Mouse (Mus musculus): ENCODE measurements around the gene Igf2bp2. TPM values are rescaled to one million over a fixed set of nuclear protein-coding genes. Genes with fewer than 3 reads are reported as not detected.

Gene Igf2bp2
- 122 and 132 TPM in 2 replicates for polyA plus RNA-seq (2014; fragmentation: Nextera tagmentation; extraction: Ambion mirVana)

DNA sequence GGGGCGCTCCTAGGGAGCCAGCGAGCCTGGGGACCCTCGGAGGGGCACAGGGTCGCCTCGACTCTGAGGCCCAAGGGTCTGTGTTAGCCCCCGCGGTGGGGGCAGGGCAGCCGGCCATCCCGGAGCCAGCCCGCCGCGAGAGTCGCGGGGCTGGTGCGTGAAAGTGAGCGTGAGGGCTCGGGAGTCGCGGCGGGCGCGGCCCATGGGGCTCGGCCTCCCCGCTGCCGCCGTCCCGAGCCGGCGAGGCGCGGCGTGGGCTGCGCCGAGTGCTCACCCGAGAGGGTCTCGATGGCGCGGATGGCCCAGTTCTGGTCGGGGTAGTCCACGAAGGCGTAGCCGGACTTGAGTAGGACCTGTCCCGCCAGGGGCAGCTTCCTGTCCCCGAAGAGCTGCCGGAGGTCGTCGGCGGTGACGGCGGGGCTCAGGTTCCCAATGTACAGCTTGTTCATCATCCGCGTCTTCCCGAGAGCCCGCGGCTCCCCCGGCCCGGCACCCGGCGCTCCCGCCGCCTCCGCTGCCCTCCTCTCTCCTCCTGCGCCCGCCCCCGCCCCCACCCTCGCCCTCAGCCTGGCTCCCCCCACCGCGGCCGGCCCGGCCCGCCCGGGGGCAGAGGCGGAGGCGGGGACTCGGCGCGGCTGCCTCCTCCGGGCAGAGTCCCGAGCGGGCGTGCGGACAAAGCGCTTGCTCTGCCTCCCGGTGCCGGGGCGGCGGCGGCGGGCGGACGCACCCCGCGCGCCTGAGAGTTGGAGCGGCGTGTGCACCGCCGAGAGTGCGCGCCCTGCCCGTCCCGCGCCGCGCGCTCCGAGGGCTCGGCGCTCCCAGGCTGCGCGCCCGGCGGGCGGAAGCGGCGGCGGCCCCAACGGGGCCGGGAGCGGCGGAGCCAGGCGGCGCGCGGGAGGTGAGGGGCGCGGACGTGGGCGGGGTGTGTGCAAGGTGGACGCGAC is at the start of gene Igf2bp2:
Gene Igf2bp2 (minus strand): TSS at position 788 of the 944 bp plus-strand sequence.
- Histone ChIP-seq H3K9me3 (ENCODE audit: control insufficient read depth, low read length) (no peaks in the 10 kb centered on the region), H3K27ac (ENCODE audit: low read depth, low read length) (peak within 1 kb of the TSS; percentile 95), H3K4me2 (replicated peaks; ENCODE audit: low read depth, low read length) (peak within 1 kb of the TSS; percentile 87), H3K4me3 (ENCODE audit: low read depth, low read length) (peak within 1 kb of the TSS; percentile 98), H3K4me1 (replicated peaks; ENCODE audit: control insufficient read depth, insufficient read depth, low read length) (no peaks in the 10 kb centered on the region; the same call in 1 of the 2 replicates), H3K27me3 (ENCODE audit: control insufficient read depth, insufficient read depth, low read length) (no peaks in the 10 kb centered on the region), H3K9ac (ENCODE audit: low read depth, low read length) (peak within 1 kb of the TSS; percentile 98), H3K36me3 (ENCODE audit: control insufficient read depth, insufficient read depth, low read length) (no peaks in the 10 kb centered on the region)
- WGBS: under 1% methylated on average over 90 of the region's 131 CpGs
- DNase-seq (ENCODE audit: low spot score) (peak; percentile 80), ATAC-seq (ENCODE audit: low FRiP score) (peak; percentile 82)

DNA sequence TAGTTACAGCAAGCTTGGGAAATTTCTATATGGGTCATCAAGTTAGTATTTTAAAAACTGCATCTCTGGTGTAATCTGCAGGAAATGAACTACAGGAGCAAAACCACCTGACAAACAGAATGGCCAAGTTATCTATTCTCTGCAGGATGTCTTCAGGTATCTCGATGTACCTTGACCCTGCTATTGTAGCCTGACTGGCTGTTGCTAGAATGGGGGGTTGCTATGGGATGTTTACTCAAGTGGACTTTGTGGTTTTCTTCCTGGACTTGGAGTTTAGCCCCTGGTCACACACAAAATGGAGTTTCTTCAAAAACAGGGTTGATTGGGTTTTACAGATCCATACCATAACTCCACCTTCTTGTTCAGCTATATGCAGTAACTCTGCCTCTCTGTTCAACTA is 40.4 kb upstream of the Igf2bp2 start:
- Histone ChIP-seq H3K4me1 (replicated peaks; ENCODE audit: control insufficient read depth, insufficient read depth, low read length) (no peaks in the 10 kb centered on the region), H3K4me3 (ENCODE audit: low read depth, low read length) (no peak overlapping the region), H3K36me3 (ENCODE audit: control insufficient read depth, insufficient read depth, low read length) (no peaks in the 10 kb centered on the region), H3K27ac (ENCODE audit: low read depth, low read length) (no peak overlapping the region), H3K9ac (ENCODE audit: low read depth, low read length) (no peak overlapping the region), H3K9me3 (ENCODE audit: control insufficient read depth, low read length) (no peaks in the 10 kb centered on the region), H3K27me3 (ENCODE audit: control insufficient read depth, insufficient read depth, low read length) (no peaks in the 10 kb centered on the region), H3K4me2 (replicated peaks; ENCODE audit: low read depth, low read length) (no peak overlapping the region)
- no peak for ATAC-seq (ENCODE audit: low FRiP score)
- no peak for DNase-seq (ENCODE audit: low spot score)
- WGBS: 74% methylated on average over 1 of the region's 1 CpGs

DNA sequence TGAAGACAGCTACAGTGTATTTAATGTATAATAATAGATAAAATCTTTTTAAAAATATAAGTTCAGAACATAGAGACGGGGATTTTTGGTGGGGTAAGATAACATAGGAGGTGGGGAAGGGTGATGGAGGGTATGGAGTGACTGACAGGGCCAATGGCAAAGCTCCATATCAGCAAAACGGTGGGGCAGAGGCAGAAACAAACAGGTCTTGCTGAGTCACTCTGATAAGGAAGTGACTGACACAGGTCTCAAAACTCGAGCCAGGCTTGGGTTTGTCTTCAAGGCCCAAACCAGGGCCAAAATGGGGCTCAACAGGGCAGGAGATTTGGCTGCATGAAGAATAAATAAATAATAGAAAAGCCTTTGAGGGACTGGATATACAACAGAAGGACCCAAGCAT is 38.8 kb upstream of the Igf2bp2 start:
- WGBS: 80% methylated on average over 3 of the region's 3 CpGs
- H3K27ac ChIP-seq (ENCODE audit: low read depth, low read length): no peak overlapping the region
- no peak overlapping the region for H3K9ac ChIP-seq (ENCODE audit: low read depth, low read length)

DNA sequence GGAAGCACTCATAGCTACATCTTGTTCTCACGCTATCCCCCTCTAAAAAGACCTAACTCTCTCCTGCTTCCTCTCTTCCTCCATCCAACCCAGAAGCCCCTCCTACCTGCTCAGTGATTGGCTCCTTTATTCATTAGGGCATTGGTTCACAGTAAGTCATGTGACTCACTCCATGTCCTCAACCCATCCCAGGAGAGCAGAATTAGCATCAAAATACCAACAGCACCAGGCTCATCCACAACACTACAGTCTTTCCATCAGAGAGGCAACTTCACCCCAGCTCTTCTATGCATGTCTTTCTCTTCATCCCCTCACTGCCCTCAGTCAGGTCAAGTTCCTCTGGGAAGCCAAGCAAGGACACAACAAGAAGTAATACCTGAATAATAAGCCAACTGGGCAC is 37.4 kb upstream of the Igf2bp2 start:
- H3K9ac ChIP-seq (ENCODE audit: low read depth, low read length): no peak overlapping the region
- no peak overlapping the region for H3K4me3 ChIP-seq (ENCODE audit: low read depth, low read length)
- DNase-seq (ENCODE audit: low spot score): peak; percentile 12
- no peak overlapping the region for H3K27ac ChIP-seq (ENCODE audit: low read depth, low read length)
- H3K36me3 ChIP-seq (ENCODE audit: control insufficient read depth, insufficient read depth, low read length): no peaks in the 10 kb centered on the region
- 46% methylated on average over 1 of the region's 1 CpGs for WGBS
- H3K4me1 ChIP-seq (replicated peaks; ENCODE audit: control insufficient read depth, insufficient read depth, low read length): no peaks in the 10 kb centered on the region
- H3K27me3 ChIP-seq (ENCODE audit: control insufficient read depth, insufficient read depth, low read length): no peaks in the 10 kb centered on the region
- no peak for ATAC-seq (ENCODE audit: low FRiP score)
- no peak overlapping the region for H3K4me2 ChIP-seq (replicated peaks; ENCODE audit: low read depth, low read length)
- no peaks in the 10 kb centered on the region for H3K9me3 ChIP-seq (ENCODE audit: control insufficient read depth, low read length)

More for the DNA sequence above, 38.8 kb upstream of the Igf2bp2 start:
- DNase-seq (ENCODE audit: low spot score): no peak
- Histone ChIP-seq H3K36me3 (ENCODE audit: control insufficient read depth, insufficient read depth, low read length) (no peaks in the 10 kb centered on the region), H3K27me3 (ENCODE audit: control insufficient read depth, insufficient read depth, low read length) (no peaks in the 10 kb centered on the region), H3K9me3 (ENCODE audit: control insufficient read depth, low read length) (no peaks in the 10 kb centered on the region), H3K4me1 (replicated peaks; ENCODE audit: control insufficient read depth, insufficient read depth, low read length) (no peaks in the 10 kb centered on the region), H3K4me2 (replicated peaks; ENCODE audit: low read depth, low read length) (no peak overlapping the region), H3K4me3 (ENCODE audit: low read depth, low read length) (no peak overlapping the region)
- no peak for ATAC-seq (ENCODE audit: low FRiP score)

DNA sequence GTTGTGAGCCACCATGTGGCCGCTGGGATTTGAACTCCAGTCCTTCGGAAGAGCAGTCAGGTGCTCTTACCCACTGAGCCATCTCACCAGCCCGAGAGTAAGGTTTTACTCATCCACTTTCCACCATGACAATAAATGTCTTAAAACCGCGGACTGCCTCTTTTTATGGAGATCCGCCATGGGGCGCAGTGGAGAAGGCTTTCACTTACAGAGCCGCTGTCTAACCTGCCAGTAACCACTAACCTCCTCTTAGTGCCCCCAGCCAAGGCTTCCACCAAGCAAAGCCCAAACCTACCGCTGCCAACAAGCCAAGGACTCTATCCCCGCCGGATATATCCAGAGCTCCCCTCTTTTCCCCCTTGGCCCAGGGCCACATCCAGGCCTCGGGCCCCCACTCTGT is 24.3 kb upstream of the Igf2bp2 start:
- H3K4me2 ChIP-seq (replicated peaks; ENCODE audit: low read depth, low read length): no peak overlapping the region
- no peaks in the 10 kb centered on the region for H3K27me3 ChIP-seq (ENCODE audit: control insufficient read depth, insufficient read depth, low read length)
- H3K9ac ChIP-seq (ENCODE audit: low read depth, low read length): no peak overlapping the region
- ATAC-seq (ENCODE audit: low FRiP score) (no peak), DNase-seq (ENCODE audit: low spot score) (no peak)
- no peaks in the 10 kb centered on the region for H3K36me3 ChIP-seq (ENCODE audit: control insufficient read depth, insufficient read depth, low read length)
- no peaks in the 10 kb centered on the region for H3K4me1 ChIP-seq (replicated peaks; ENCODE audit: control insufficient read depth, insufficient read depth, low read length)
- WGBS: 89% methylated on average over 12 of the region's 12 CpGs
- H3K4me3 ChIP-seq (ENCODE audit: low read depth, low read length): no peak overlapping the region
- no peak overlapping the region for H3K27ac ChIP-seq (ENCODE audit: low read depth, low read length)
- no peaks in the 10 kb centered on the region for H3K9me3 ChIP-seq (ENCODE audit: control insufficient read depth, low read length)

DNA sequence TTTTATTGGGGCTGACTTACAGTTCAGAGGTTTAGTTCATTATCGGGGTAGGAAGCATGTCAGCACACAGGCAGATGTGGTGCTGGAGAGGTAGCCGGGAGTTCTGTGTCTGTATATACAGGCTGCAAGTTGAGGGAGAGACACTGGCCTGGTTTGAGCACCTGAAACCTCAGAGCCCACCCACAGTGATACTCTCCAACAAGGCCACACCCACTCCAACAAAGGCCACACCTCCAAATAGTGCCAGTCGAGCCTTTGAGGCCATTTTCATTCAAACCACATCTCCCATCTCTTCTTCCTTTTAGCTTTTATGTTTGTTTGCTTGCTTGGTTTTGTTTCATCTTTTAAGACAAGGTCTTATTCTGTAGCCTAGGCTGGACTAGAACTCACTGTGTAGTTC is 22.3 kb upstream of the Igf2bp2 start:
- WGBS: 78% methylated on average over 3 of the region's 3 CpGs
- no peak overlapping the region for H3K9ac ChIP-seq (ENCODE audit: low read depth, low read length)
- no peak for DNase-seq (ENCODE audit: low spot score)

DNA sequence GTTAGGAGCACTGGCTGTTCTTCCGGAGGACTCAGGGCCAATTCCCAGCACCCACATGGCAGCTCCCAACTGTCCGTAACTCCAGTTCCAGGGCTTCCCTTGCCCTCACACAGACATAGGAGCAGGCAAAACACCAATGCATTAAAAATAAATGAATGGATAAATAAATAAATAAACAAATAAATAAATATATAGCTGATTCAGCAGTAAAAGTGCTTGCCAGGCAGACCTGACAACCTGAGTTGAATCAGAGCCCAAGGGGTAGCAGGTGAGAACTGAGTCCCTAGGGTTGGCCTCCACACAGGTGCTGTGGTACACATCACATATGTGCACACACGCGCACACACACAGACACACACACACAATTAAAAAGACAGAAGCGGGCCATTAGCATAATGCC is 21.0 kb upstream of the Igf2bp2 start:
- no peaks in the 10 kb centered on the region for H3K9me3 ChIP-seq (ENCODE audit: control insufficient read depth, low read length)
- no peak for DNase-seq (ENCODE audit: low spot score)
- no peak for ATAC-seq (ENCODE audit: low FRiP score)
- H3K36me3 ChIP-seq (ENCODE audit: control insufficient read depth, insufficient read depth, low read length): no peaks in the 10 kb centered on the region
- WGBS: 95% methylated on average over 5 of the region's 5 CpGs
- H3K4me1 ChIP-seq (replicated peaks; ENCODE audit: control insufficient read depth, insufficient read depth, low read length): no peaks in the 10 kb centered on the region
- no peak overlapping the region for H3K9ac ChIP-seq (ENCODE audit: low read depth, low read length)
- no peak overlapping the region for H3K4me3 ChIP-seq (ENCODE audit: low read depth, low read length)
- no peak overlapping the region for H3K27ac ChIP-seq (ENCODE audit: low read depth, low read length)
- H3K27me3 ChIP-seq (ENCODE audit: control insufficient read depth, insufficient read depth, low read length): no peaks in the 10 kb centered on the region
- H3K4me2 ChIP-seq (replicated peaks; ENCODE audit: low read depth, low read length): no peak overlapping the region

More for the DNA sequence above, 22.3 kb upstream of the Igf2bp2 start:
- Histone ChIP-seq H3K4me1 (replicated peaks; ENCODE audit: control insufficient read depth, insufficient read depth, low read length) (no peaks in the 10 kb centered on the region), H3K27me3 (ENCODE audit: control insufficient read depth, insufficient read depth, low read length) (no peaks in the 10 kb centered on the region), H3K4me3 (ENCODE audit: low read depth, low read length) (no peak overlapping the region), H3K27ac (ENCODE audit: low read depth, low read length) (no peak overlapping the region), H3K4me2 (replicated peaks; ENCODE audit: low read depth, low read length) (no peak overlapping the region), H3K9me3 (ENCODE audit: control insufficient read depth, low read length) (no peaks in the 10 kb centered on the region), H3K36me3 (ENCODE audit: control insufficient read depth, insufficient read depth, low read length) (no peaks in the 10 kb centered on the region)
- no peak for ATAC-seq (ENCODE audit: low FRiP score)

DNA sequence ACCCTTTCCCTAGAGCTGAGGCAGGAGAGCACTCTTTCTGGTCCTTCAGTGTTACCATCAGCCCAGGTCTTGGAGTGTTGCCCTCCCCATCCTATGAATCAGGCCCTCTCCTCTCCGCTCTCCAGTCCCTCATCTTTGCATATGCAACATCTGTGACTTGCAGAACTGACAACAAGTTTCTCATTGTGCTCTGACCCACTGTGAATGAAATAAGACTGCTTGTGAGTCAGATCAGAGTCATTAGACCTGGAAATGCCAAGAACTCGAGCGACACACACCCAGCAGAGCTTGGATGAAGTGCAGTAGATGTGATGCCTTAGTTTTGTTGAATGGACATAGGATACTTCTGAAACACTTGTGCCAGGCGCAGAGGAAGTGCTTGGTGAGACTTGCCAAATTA is 19.2 kb upstream of the Igf2bp2 start:
- ATAC-seq (ENCODE audit: low FRiP score) (no peak), DNase-seq (ENCODE audit: low spot score) (no peak)
- Histone ChIP-seq H3K4me3 (ENCODE audit: low read depth, low read length) (no peak overlapping the region), H3K9me3 (ENCODE audit: control insufficient read depth, low read length) (no peaks in the 10 kb centered on the region), H3K27me3 (ENCODE audit: control insufficient read depth, insufficient read depth, low read length) (no peaks in the 10 kb centered on the region), H3K27ac (ENCODE audit: low read depth, low read length) (no peak overlapping the region), H3K4me2 (replicated peaks; ENCODE audit: low read depth, low read length) (no peak overlapping the region), H3K4me1 (replicated peaks; ENCODE audit: control insufficient read depth, insufficient read depth, low read length) (no peaks in the 10 kb centered on the region), H3K36me3 (ENCODE audit: control insufficient read depth, insufficient read depth, low read length) (no peaks in the 10 kb centered on the region), H3K9ac (ENCODE audit: low read depth, low read length) (no peak overlapping the region)
- WGBS: 88% methylated on average over 4 of the region's 4 CpGs

DNA sequence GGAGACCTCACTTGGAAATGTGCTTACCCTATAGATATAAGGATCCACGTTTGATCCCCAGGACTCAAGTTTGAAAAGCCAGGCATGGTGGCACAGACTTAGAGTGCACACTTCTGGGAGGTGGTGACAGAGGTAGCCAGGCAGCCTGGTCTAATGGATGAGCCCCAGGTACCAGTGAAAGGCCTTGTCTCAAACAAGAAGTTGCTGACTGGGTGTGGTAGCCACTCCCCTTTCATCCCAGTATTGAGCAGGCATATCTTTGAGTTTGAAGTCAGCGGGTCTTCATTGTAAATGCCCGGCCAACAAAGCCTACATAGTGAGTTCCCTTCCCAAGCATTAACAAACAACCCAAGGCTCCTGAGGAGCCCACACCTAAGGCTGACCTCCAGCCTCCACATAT is 15.7 kb upstream of the Igf2bp2 start:
- Histone ChIP-seq H3K9ac (ENCODE audit: low read depth, low read length) (no peak overlapping the region), H3K4me2 (replicated peaks; ENCODE audit: low read depth, low read length) (no peak overlapping the region), H3K36me3 (ENCODE audit: control insufficient read depth, insufficient read depth, low read length) (no peaks in the 10 kb centered on the region), H3K9me3 (ENCODE audit: control insufficient read depth, low read length) (no peaks in the 10 kb centered on the region), H3K27me3 (ENCODE audit: control insufficient read depth, insufficient read depth, low read length) (no peaks in the 10 kb centered on the region), H3K4me3 (ENCODE audit: low read depth, low read length) (no peak overlapping the region), H3K4me1 (replicated peaks; ENCODE audit: control insufficient read depth, insufficient read depth, low read length) (no peaks in the 10 kb centered on the region), H3K27ac (ENCODE audit: low read depth, low read length) (no peak overlapping the region)
- DNase-seq (ENCODE audit: low spot score): no peak
- WGBS: 73% methylated on average over 3 of the region's 3 CpGs
- ATAC-seq (ENCODE audit: low FRiP score): no peak
